Mouse (Mus musculus) adrenal gland, postnatal 4 days (tissue): ENCODE results near the gene Pofut1. TPM values are rescaled to one million over a fixed set of nuclear protein-coding genes. Genes with fewer than 3 reads are reported as not detected.

ENCODE experiments used
- DNase-seq, 2 experiments: peaks; one replicate each; pipeline ENCODE4 v3.0.0; 2021 to 2022; ENCODE audit warnings: low spot score in 2 of 2, mixed read lengths in 2 of 2
- long read RNA-seq, 2 experiments: library from polyadenylated mRNA; stranded (forward); transcript quantifications; one replicate each; pipeline ENCODE4 v2.0.0; 2021
- total RNA-seq, 2 experiments: library from RNA; stranded (reverse); gene quantifications; 2 replicates each; pipeline ENCODE4 v1.2.3; 2021

Pofut1 gene
- 10 to 100 TPM; 47.3 to 48.8 TPM for total RNA-seq
- long read RNA-seq, experiment 1, full-length matches to known transcripts, result 7 of 21 reads
- long read RNA-seq, experiment 1, partial matches to known transcripts, result 0 of 21 reads
- long read RNA-seq, experiment 1, other reads (novel, unspliced or antisense), result 14 of 21 reads
- long read RNA-seq, experiment 2, full-length matches to known transcripts, result 15 of 36 reads
- long read RNA-seq, experiment 2, partial matches to known transcripts, result 5 of 36 reads
- long read RNA-seq, experiment 2, other reads (novel, unspliced or antisense), result 16 of 36 reads

- DNase-seq, result peak; percentile 78
Measured at GRCm38 (mm10) chr2:153241250-153242014, at the start of gene Pofut1, which contains the start of gene Plagl2. Pofut1 (plus strand) TSS chr2:153241533. Plagl2 (minus strand) TSS chr2:153241426.

- no peak for DNase-seq
Measured at GRCm38 (mm10) chr2:153194255-153194654, 47.1 kb upstream of the Pofut1 start.

GRCm38 (mm10) chr2:153198485-153198884 lies 42.8 kb upstream of the Pofut1 start:
- DNase-seq, result no peak

- DNase-seq, result no peak
Measured at GRCm38 (mm10) chr2:153199114-153199513, 42.2 kb upstream of the Pofut1 start.

GRCm38 (mm10) chr2:153202766-153203165 lies 38.6 kb upstream of the Pofut1 start:
- DNase-seq, result peak in 1 of 2 experiments; percentile 36

GRCm38 (mm10) chr2:153208149-153208548 lies 33.2 kb upstream of the Pofut1 start:
- no peak for DNase-seq

- no peak for DNase-seq
Measured at GRCm38 (mm10) chr2:153209286-153209685, 32.0 kb upstream of the Pofut1 start.

GRCm38 (mm10) chr2:153211451-153211850 lies 29.9 kb upstream of the Pofut1 start:
- no peak for DNase-seq

- no peak for DNase-seq
Measured at GRCm38 (mm10) chr2:153213351-153213750, 28.0 kb upstream of the Pofut1 start.

- no peak for DNase-seq
Measured at GRCm38 (mm10) chr2:153214771-153215259, 26.5 kb upstream of the Pofut1 start.

- no peak for DNase-seq
Measured at GRCm38 (mm10) chr2:153215421-153215820, 25.9 kb upstream of the Pofut1 start.

GRCm38 (mm10) chr2:153217826-153218340 lies 23.4 kb upstream of the Pofut1 start:
- DNase-seq, result no peak

GRCm38 (mm10) chr2:153218516-153218915 lies 22.8 kb upstream of the Pofut1 start:
- DNase-seq, result no peak

GRCm38 (mm10) chr2:153221620-153222019 lies 19.7 kb upstream of the Pofut1 start:
- DNase-seq, result no peak

- DNase-seq, result no peak
Measured at GRCm38 (mm10) chr2:153222130-153222529, 19.2 kb upstream of the Pofut1 start.

GRCm38 (mm10) chr2:153222566-153222965 lies 18.8 kb upstream of the Pofut1 start:
- no peak for DNase-seq

- DNase-seq, result no peak
Measured at GRCm38 (mm10) chr2:153224946-153225594, 16.3 kb upstream of the Pofut1 start, which contains the start of gene Tspyl3. Tspyl3 (minus strand) TSS chr2:153225441.

GRCm38 (mm10) chr2:153225595-153225953 lies 15.8 kb upstream of the Pofut1 start:
- DNase-seq, result no peak

GRCm38 (mm10) chr2:153227959-153228358 lies 13.4 kb upstream of the Pofut1 start:
- no peak for DNase-seq

- DNase-seq, result no peak
Measured at GRCm38 (mm10) chr2:153228523-153228922, 12.8 kb upstream of the Pofut1 start.

GRCm38 (mm10) chr2:153237193-153237592 lies 4.1 kb upstream of the Pofut1 start:
- DNase-seq, result no peak
